Mouse (Mus musculus) C2C12 (cell line): ENCODE data around the gene Rab5c.

Source experiments
- CTCF ChIP-seq: IDR thresholded peaks from one replicate; pipeline ENCODE4 v1.5.1; 2011; ENCODE audit not compliant: control insufficient read depth, insufficient read depth, insufficient read length
- MYOD1 ChIP-seq: IDR thresholded peaks from one replicate; pipeline ENCODE4 v1.6.1; 2011; ENCODE audit warnings: low read depth; ENCODE audit not compliant: control insufficient read depth, insufficient read length
- MYOG ChIP-seq: IDR thresholded peaks from one replicate; pipeline ENCODE4 v1.6.1; 2011; ENCODE audit not compliant: control insufficient read depth, insufficient read length; ENCODE audit errors: extremely low read depth
- USF1 ChIP-seq: IDR thresholded peaks from one replicate; pipeline ENCODE4 v1.6.1; 2011; ENCODE audit warnings: low read depth, mild to moderate bottlenecking, control low read depth, moderate library complexity

GRCm38 (mm10) chr11:100746546-100746945, 8.5 kb upstream of the Rab5c start:
- TF ChIP-seq CTCF: no peak
- no peak for TF ChIP-seq MYOD1
- no peak for TF ChIP-seq MYOG
- no peak for TF ChIP-seq USF1
